Mouse (Mus musculus) ES-E14 (cell line): ENCODE data around the gene Spag5. TPM values are rescaled to one million over a fixed set of nuclear protein-coding genes. Genes with fewer than 3 reads are reported as not detected.
"Not testable (repeated sequence)": the region's sequence is repeated elsewhere in the genome, so short reads cannot be mapped to it uniquely, and the experiment has no call there.

Source experiments
- DNase-seq: peaks from one replicate; pipeline ENCODE4 v3.0.0-alpha.2; 2013; ENCODE audit warnings: low read depth, low spot score
- H3K27ac ChIP-seq: 2 replicates; pipeline ENCODE4 v1.5.1; 2012; ENCODE audit warnings: low read depth, mild to moderate bottlenecking, low read length, moderate library complexity, mixed read lengths; ENCODE audit not compliant: poor library complexity, insufficient read depth, severe bottlenecking
- H3K36me3 ChIP-seq: 2 replicates; pipeline ENCODE4 v1.6.1; 2012; ENCODE audit warnings: mild to moderate bottlenecking, low read length, moderate library complexity, mixed read lengths; ENCODE audit not compliant: control insufficient read depth, poor library complexity, insufficient read depth, severe bottlenecking
- H3K4me1 ChIP-seq, 2 experiments: fragments of 150-350 bp in 1 of 2; sonication (generic) in 1 of 2; 2 replicates each; pipeline ENCODE4 v1.6.1; 2012; ENCODE audit warnings: low read length in 2 of 2, mild to moderate bottlenecking in 1 of 2, mixed read lengths in 1 of 2; ENCODE audit not compliant: control insufficient read depth in 2 of 2, insufficient read depth in 2 of 2, poor library complexity in 1 of 2
- H3K4me3 ChIP-seq, 2 experiments: fragments of 150-350 bp in 1 of 2; sonication (generic) in 1 of 2; 2 replicates each; pipeline ENCODE4 v1.5.1; 2012; ENCODE audit warnings: low read length in 2 of 2, low read depth in 1 of 2, mild to moderate bottlenecking in 1 of 2, mixed read lengths in 1 of 2; ENCODE audit not compliant: insufficient read depth in 1 of 2, poor library complexity in 1 of 2, severe bottlenecking in 1 of 2
- H3K9ac ChIP-seq: 2 replicates; pipeline ENCODE4 v1.6.1; 2012; ENCODE audit warnings: low read depth, mild to moderate bottlenecking, low read length, mixed read lengths; ENCODE audit not compliant: poor library complexity, insufficient read depth, severe bottlenecking
- H3K9me3 ChIP-seq: fragments of 150-350 bp; sonication (generic); 2 replicates; pipeline ENCODE4 v1.6.1; 2012; ENCODE audit warnings: low read depth, mild to moderate bottlenecking, low read length; ENCODE audit not compliant: control insufficient read depth, insufficient read depth
- CHD2 ChIP-seq: IDR thresholded peaks from 2 replicates; pipeline ENCODE4 v1.6.1; 2014; ENCODE audit warnings: mild to moderate bottlenecking, low read depth, low read length, inconsistent platforms
- HCFC1 ChIP-seq: IDR thresholded peaks from 2 replicates; pipeline ENCODE4 v1.6.1; 2012; ENCODE audit warnings: low read length, inconsistent platforms, borderline replicate concordance; ENCODE audit not compliant: insufficient read depth
- MAFK ChIP-seq: IDR thresholded peaks from 2 replicates; pipeline ENCODE4 v1.6.1; 2014; ENCODE audit warnings: mild to moderate bottlenecking, low read depth, low read length, inconsistent platforms; ENCODE audit not compliant: insufficient read depth
- ZC3H11A ChIP-seq: IDR thresholded peaks from 2 replicates; pipeline ENCODE4 v1.6.1; 2012; ENCODE audit warnings: low read depth, mild to moderate bottlenecking, inconsistent platforms, low read length, borderline replicate concordance
- ZNF384 ChIP-seq: IDR thresholded peaks from 2 replicates; pipeline ENCODE4 v1.6.1; 2012; ENCODE audit warnings: low read depth, low read length, inconsistent platforms
- in situ Hi-C, 2 experiments: fragments of 600-800 bp; cut with MboI; formaldehyde crosslinking; loops; one replicate each; pipeline ENCODE4 v1.15.1; 2025; ENCODE audit warnings: low sequenced_read_pairs in 2 of 2, inconsistent platforms in 1 of 2; ENCODE audit not compliant: unreplicated experiment in 2 of 2
- total RNA-seq: library from RNA; depleted of rRNA; stranded (reverse); fragments of 300-350 nt; gene quantifications from 2 replicates; pipeline ENCODE4 v1.2.3, GENCODE M21; 2012

Gene Spag5
- total RNA-seq, 1 experiment = 58.2 TPM

DNA sequence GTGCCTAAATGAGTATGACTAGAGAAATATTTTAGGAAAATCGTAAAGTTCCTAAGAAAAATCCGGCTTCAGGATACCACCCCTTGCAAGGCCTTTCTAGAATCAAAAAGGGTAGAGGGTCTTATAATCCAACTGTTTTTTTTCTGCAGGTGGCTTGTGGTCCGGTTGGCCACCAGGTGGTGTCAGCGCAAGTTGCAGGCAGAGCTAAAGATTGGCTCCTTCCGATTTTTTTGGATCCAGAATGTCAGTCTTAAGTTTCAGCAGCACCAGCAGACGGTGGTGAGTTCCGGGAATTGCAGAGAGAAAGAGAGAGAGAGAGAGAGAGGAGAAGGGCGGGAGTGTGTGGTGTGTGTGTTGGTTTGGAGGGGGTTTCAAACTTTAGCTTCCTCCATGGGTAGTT, 38.8 kb upstream of the Spag5 start:
- H3K36me3 ChIP-seq = peaks cover 32% of the 10 kb centered on the region

DNA sequence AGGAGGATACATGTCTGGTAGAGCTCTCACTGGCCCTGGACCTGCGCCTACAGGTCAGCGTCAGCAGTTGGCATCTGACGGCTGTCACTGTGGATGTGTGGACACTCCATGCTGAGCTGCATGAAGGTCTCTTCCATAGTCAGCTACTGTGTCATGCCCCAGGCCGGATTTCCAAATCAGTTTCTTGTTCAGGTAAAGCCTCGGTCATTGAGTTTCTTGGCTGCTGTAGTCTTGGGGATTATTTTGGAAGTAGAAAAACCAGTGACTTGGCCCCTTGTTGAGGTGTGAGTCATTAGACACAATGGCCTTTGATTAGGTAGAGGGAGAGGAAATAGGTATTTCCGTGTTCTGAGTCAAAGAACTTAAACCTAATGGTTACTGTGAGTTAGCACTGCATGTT, 35.8 kb upstream of the Spag5 start:
- Histone ChIP-seq H3K27ac (no peak overlapping the region), H3K4me3 (no peak overlapping the region), H3K9ac (no peak overlapping the region), H3K9me3 (no peaks in the 10 kb centered on the region), H3K4me1 (no peaks in the 10 kb centered on the region), H3K36me3 (peaks cover 54% of the 10 kb centered on the region)
- no peak for TF ChIP-seq HCFC1
- no peak for TF ChIP-seq ZC3H11A
- no peak for TF ChIP-seq CHD2
- TF ChIP-seq MAFK = no peak
- in situ Hi-C loops = no loop called here
- DNase-seq = no peak

More for the DNA sequence above, 38.8 kb upstream of the Spag5 start:
- DNase-seq = peak; percentile 47
- Histone ChIP-seq H3K9ac (no peak overlapping the region; the same call in 1 of the 2 replicates), H3K27ac (no peak overlapping the region), H3K4me1 (no peaks in the 10 kb centered on the region), H3K4me3 (peak overlapping the region; percentile 94 to 95; a peak in 3 of 4 replicates), H3K9me3 (no peaks in the 10 kb centered on the region)
- in situ Hi-C loops = no loop called here
- peak; percentile 89 for TF ChIP-seq ZNF384
- no peak for TF ChIP-seq MAFK
- TF ChIP-seq ZC3H11A = no peak
- TF ChIP-seq HCFC1 = 0 out of 2 replicates have a peak, but pooled peaks have one; percentile 36
- TF ChIP-seq CHD2 = no peak

DNA sequence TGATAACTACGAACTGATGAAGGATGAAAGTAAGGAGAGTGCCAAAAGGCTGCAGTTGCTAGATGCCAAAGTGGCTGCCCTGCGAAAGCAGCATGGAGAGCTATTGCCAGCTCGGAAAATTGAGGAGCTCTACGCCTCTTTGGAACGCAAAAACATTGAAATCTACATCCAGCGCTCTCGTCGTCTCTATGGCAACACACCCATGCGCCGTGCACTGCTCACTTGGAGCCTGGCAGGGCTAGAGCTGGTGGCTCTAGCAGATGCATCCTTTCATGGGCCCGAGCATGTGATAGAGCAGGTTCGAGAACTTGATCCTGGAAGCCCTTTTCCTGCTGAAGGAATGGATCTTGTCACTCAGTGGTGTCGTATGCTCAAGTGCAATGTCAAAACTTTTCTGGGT, 29.3 kb upstream of the Spag5 start:
- Histone ChIP-seq H3K9me3 (no peaks in the 10 kb centered on the region), H3K4me1 (no peaks in the 10 kb centered on the region), H3K9ac (no peak overlapping the region), H3K27ac (no peak overlapping the region), H3K36me3 (peaks cover 67% of the 10 kb centered on the region), H3K4me3 (no peak overlapping the region)
- DNase-seq = no peak
- in situ Hi-C loops = loop anchor here in 1 of 2 experiments (5.0 kb wide), 1 partner anchor 45 kb away; no protein-coding TSS in a partner anchor
- no peak for TF ChIP-seq MAFK
- no peak for TF ChIP-seq HCFC1
- no peak for TF ChIP-seq CHD2
- TF ChIP-seq ZNF384 = no peak
- TF ChIP-seq ZC3H11A = no peak

DNA sequence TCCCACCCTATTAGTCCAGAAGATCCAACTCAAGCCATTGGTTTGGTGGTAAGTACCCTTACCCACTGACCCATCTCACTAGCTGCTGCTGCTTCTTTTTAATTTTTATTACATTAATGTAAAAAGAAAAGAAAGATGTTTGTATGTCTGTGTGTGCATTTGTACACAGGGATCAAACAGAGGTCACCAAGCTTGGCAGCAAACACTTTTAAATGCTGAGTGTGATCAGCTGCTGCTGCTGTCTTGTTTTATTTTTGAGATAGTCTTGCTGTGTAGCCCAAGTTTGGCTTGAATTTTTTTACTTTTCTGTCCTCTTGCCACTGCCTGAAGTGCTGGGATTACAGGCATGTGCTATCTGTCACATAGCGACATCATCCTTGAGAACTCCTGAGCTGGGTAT, 25.7 kb upstream of the Spag5 start:
- TF ChIP-seq MAFK (no peak), CHD2 (no peak), ZNF384 (no peak), HCFC1 (no peak), ZC3H11A (no peak)
- no peak overlapping the region for H3K4me3 ChIP-seq
- no peak overlapping the region for H3K27ac ChIP-seq
- H3K36me3 ChIP-seq = peaks cover 67% of the 10 kb centered on the region
- no peaks in the 10 kb centered on the region for H3K4me1 ChIP-seq
- no peak overlapping the region for H3K9ac ChIP-seq
- no peak for DNase-seq
- H3K9me3 ChIP-seq = no peaks in the 10 kb centered on the region
- in situ Hi-C loops = loop anchor here in 1 of 2 experiments (25.0 kb wide), 1 partner anchor 1737 kb away; no protein-coding TSS in a partner anchor

DNA sequence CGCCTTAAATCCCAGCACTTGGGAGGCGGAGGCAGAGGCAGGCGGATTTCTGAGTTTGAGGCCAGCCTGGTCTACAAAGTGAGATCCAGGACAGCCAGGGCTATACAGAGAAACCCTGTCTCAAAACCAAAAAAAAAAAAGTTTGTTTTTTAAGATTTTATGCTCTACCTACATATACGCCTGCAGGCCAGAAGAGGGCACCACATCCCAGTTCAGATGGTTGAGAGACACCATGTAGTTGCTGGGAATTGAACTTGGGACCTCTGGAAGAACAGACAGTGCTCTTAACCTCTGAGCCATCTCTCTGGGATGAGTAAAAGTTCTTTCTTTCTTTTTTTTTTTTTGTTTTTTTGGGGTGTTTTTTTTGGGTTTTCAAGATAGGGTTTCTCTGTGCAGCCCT, 25.2 kb upstream of the Spag5 start:
- TF ChIP-seq ZNF384 = peak; percentile 77
- not testable (repeated sequence) for H3K4me1 ChIP-seq, H3K27ac ChIP-seq, H3K4me3 ChIP-seq, H3K9me3 ChIP-seq, H3K9ac ChIP-seq
- H3K36me3 ChIP-seq = peaks cover 65% of the 10 kb centered on the region
- in situ Hi-C loops = loop anchor here in 1 of 2 experiments (25.0 kb wide), 1 partner anchor 1736 kb away; no protein-coding TSS in a partner anchor
- peak; percentile 25 for DNase-seq
